Mouse (Mus musculus): ENCODE measurements around the gene Samd1. TPM values are rescaled to one million over a fixed set of nuclear protein-coding genes. Genes with fewer than 3 reads are reported as not detected.
"Not testable (repeated sequence)": the region's sequence is repeated elsewhere in the genome, so short reads cannot be mapped to it uniquely, and the experiment has no call there.

Samd1 gene
- polyA plus RNA-seq, 1 experiment from 2014 or later = 7.3 TPM

- Histone ChIP-seq H3K27ac (replicated peaks) (no peak overlapping the region), H3K4me2 (peak overlapping the region; percentile 94), H3K4me3 (peak overlapping the region; percentile 51), H3K27me3 (peaks cover 17% of the 10 kb centered on the region), H3K9me3 (no peaks in the 10 kb centered on the region), H3K36me3 (no peaks in the 10 kb centered on the region), H3K9ac (peak overlapping the region; percentile 68; the same call in 1 of the 2 replicates), H3K4me1 (replicated peaks) (peaks cover 33% of the 10 kb centered on the region)
- no peak for ATAC-seq (ENCODE audit: low FRiP score, low read depth)
- WGBS = 74% methylated on average over 6 of the region's 6 CpGs
These were observed 6.3 kb downstream of the Samd1 start for GRCm38 (mm10) chr8:84003612-84004246.

- Histone ChIP-seq H3K4me2 (peak overlapping the region; percentile 94), H3K4me1 (replicated peaks) (peaks cover 23% of the 10 kb centered on the region), H3K27ac (replicated peaks) (peak overlapping the region; percentile 77), H3K36me3 (no peaks in the 10 kb centered on the region), H3K27me3 (peaks cover 17% of the 10 kb centered on the region), H3K9ac (peak overlapping the region; percentile 68), H3K9me3 (no peaks in the 10 kb centered on the region), H3K4me3 (peak overlapping the region; percentile 51)
- WGBS = 1% methylated on average over 30 of the region's 30 CpGs
- peak; percentile 86 for ATAC-seq (ENCODE audit: low FRiP score, low read depth)
These were observed 7.2 kb downstream of the Samd1 start for GRCm38 (mm10) chr8:84004533-84005201.

- H3K36me3 ChIP-seq; H3K9ac ChIP-seq; H3K4me3 ChIP-seq; ATAC-seq (ENCODE audit: low FRiP score, low read depth); H3K9me3 ChIP-seq; H3K27ac ChIP-seq (replicated peaks): not testable (repeated sequence)
- Histone ChIP-seq H3K4me2 (peak overlapping the region; percentile 94; the same call in 1 of the 2 replicates), H3K4me1 (replicated peaks) (peaks cover 28% of the 10 kb centered on the region), H3K27me3 (peaks cover 21% of the 10 kb centered on the region)
- WGBS = 95% methylated on average over 7 of the region's 7 CpGs
These were observed 8.0 kb downstream of the Samd1 start for GRCm38 (mm10) chr8:84005502-84005901.

- no peak overlapping the region for H3K27ac ChIP-seq (replicated peaks)
- WGBS = 28% methylated on average over 7 of the region's 7 CpGs
- H3K4me3 ChIP-seq = no peak overlapping the region
- peaks cover 43% of the 10 kb centered on the region for H3K4me1 ChIP-seq (replicated peaks)
- H3K4me2 ChIP-seq = no peak overlapping the region
- no peak for ATAC-seq (ENCODE audit: low FRiP score, low read depth)
- peaks cover 28% of the 10 kb centered on the region for H3K27me3 ChIP-seq
- no peaks in the 10 kb centered on the region for H3K9me3 ChIP-seq
- H3K36me3 ChIP-seq = no peaks in the 10 kb centered on the region
- H3K9ac ChIP-seq = no peak overlapping the region
These were observed 10.9 kb downstream of the Samd1 start for GRCm38 (mm10) chr8:84008362-84008761.

GRCm38 (mm10) chr8:84009876-84010275 lies 12.4 kb downstream of the Samd1 start:
- Histone ChIP-seq H3K4me3 (0 out of 2 replicates have a peak overlapping the region, but pooled peaks have one; percentile 9), H3K27me3 (peaks cover 34% of the 10 kb centered on the region), H3K27ac (replicated peaks) (no peak overlapping the region), H3K4me1 (replicated peaks) (peaks cover 34% of the 10 kb centered on the region), H3K9me3 (no peaks in the 10 kb centered on the region), H3K36me3 (no peaks in the 10 kb centered on the region), H3K4me2 (peak overlapping the region; percentile 29; the same call in 1 of the 2 replicates), H3K9ac (no peak overlapping the region)
- under 1% methylated on average over 11 of the region's 11 CpGs for WGBS
- peak; percentile 33; the same call in 1 of the 2 replicates for ATAC-seq (ENCODE audit: low FRiP score, low read depth)

- Histone ChIP-seq H3K27ac (replicated peaks) (no peak overlapping the region), H3K9me3 (no peaks in the 10 kb centered on the region), H3K4me3 (peak overlapping the region; percentile 48), H3K36me3 (no peaks in the 10 kb centered on the region), H3K9ac (peak overlapping the region; percentile 58), H3K4me1 (replicated peaks) (peaks cover 28% of the 10 kb centered on the region), H3K4me2 (peak overlapping the region; percentile 99), H3K27me3 (peaks cover 34% of the 10 kb centered on the region)
- WGBS = 2% methylated on average over 81 of the region's 83 CpGs
- ATAC-seq (ENCODE audit: low FRiP score, low read depth) = peak; percentile 61
These were observed 13.4 kb downstream of the Samd1 start for GRCm38 (mm10) chr8:84010625-84011611.

GRCm38 (mm10) chr8:84011705-84012498 lies 14.4 kb downstream of the Samd1 start, which contains the start of gene 2210011C24Rik:
Gene 2210011C24Rik, minus strand, starts transcription at chr8:84012171.
- Histone ChIP-seq H3K27me3 (peaks cover 34% of the 10 kb centered on the region), H3K9ac (peak within 1 kb of the TSS; percentile 58), H3K4me2 (peak within 1 kb of the TSS; percentile 99), H3K9me3 (no peaks in the 10 kb centered on the region), H3K4me3 (peak within 1 kb of the TSS; percentile 48), H3K4me1 (replicated peaks) (peaks cover 28% of the 10 kb centered on the region), H3K36me3 (no peaks in the 10 kb centered on the region), H3K27ac (replicated peaks) (no peak within 1 kb of the TSS)
- no peak for ATAC-seq (ENCODE audit: low FRiP score, low read depth)
- 1% methylated on average over 45 of the region's 45 CpGs for WGBS

GRCm38 (mm10) chr8:84012499-84013165 lies 15.2 kb downstream of the Samd1 start:
- WGBS = 8% methylated on average over 35 of the region's 35 CpGs
- H3K9ac ChIP-seq = no peak overlapping the region
- no peaks in the 10 kb centered on the region for H3K36me3 ChIP-seq
- H3K9me3 ChIP-seq = no peaks in the 10 kb centered on the region
- no peak for ATAC-seq (ENCODE audit: low FRiP score, low read depth)
- H3K4me3 ChIP-seq = peak overlapping the region; percentile 48
- H3K27ac ChIP-seq (replicated peaks) = no peak overlapping the region
- H3K27me3 ChIP-seq = peaks cover 34% of the 10 kb centered on the region
- H3K4me2 ChIP-seq = peak overlapping the region; percentile 99
- peaks cover 28% of the 10 kb centered on the region for H3K4me1 ChIP-seq (replicated peaks)

- 94% methylated on average over 5 of the region's 5 CpGs for WGBS
- Histone ChIP-seq H3K27me3 (peaks cover 30% of the 10 kb centered on the region), H3K36me3 (no peaks in the 10 kb centered on the region), H3K9me3 (no peaks in the 10 kb centered on the region), H3K9ac (no peak overlapping the region), H3K4me1 (replicated peaks) (peaks cover 18% of the 10 kb centered on the region), H3K27ac (replicated peaks) (no peak overlapping the region), H3K4me3 (no peak overlapping the region), H3K4me2 (no peak overlapping the region)
- ATAC-seq (ENCODE audit: low FRiP score, low read depth) = no peak
These were observed 18.4 kb downstream of the Samd1 start for GRCm38 (mm10) chr8:84015833-84016232.

- no peak overlapping the region for H3K4me3 ChIP-seq
- no peak overlapping the region for H3K27ac ChIP-seq (replicated peaks)
- H3K36me3 ChIP-seq = no peaks in the 10 kb centered on the region
- peaks cover 20% of the 10 kb centered on the region; the same call in 1 of the 2 replicates for H3K27me3 ChIP-seq
- 83% methylated on average over 9 of the region's 9 CpGs for WGBS
- H3K4me1 ChIP-seq (replicated peaks) = no peaks in the 10 kb centered on the region
- H3K9ac ChIP-seq = no peak overlapping the region
- H3K4me2 ChIP-seq = no peak overlapping the region
- no peaks in the 10 kb centered on the region for H3K9me3 ChIP-seq
- no peak for ATAC-seq (ENCODE audit: low FRiP score, low read depth)
These were observed 22.3 kb downstream of the Samd1 start for GRCm38 (mm10) chr8:84019738-84020137.
